Mouse (Mus musculus) c-Kit-negative CD71-positive TER-119-positive erythroid progenitor cells, embryonic 14.5 days (primary cell): ENCODE measurements at regions not wholly inside any gene's neighbourhood (a gene's known extent, or its start where the extent isn't known, plus 50 kb on each side); places are given as distances from the start of the nearest gene placed in this dataset.
"Not testable (repeated sequence)": the region's sequence is repeated elsewhere in the genome, so short reads cannot be mapped to it uniquely, and the experiment has no call there.

Experiments
- DNase-seq: peaks from one replicate; pipeline ENCODE4 v3.0.0-alpha.2; 2013; ENCODE audit warnings: low read depth, low spot score

DNA sequence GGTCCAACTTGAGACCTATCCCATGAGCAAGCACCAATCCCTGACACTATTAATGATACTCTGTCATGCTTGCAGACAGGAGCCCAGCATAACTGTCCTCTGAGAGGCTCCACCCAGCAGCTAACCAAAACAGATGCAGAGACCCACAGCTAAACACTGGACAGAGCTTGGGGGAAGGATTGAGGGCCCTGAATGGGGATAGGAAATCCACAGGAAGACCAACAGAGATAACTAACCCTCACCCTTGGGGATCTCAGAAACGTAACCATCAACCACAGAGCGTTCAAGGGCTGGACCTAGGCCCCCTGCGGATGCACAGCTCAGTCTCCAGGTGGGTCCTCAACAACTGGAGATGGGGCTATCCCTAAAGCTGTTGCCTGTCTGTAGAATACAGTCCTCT, 93.7 kb downstream of the Cd24a start:
- DNase-seq, result no peak

DNA sequence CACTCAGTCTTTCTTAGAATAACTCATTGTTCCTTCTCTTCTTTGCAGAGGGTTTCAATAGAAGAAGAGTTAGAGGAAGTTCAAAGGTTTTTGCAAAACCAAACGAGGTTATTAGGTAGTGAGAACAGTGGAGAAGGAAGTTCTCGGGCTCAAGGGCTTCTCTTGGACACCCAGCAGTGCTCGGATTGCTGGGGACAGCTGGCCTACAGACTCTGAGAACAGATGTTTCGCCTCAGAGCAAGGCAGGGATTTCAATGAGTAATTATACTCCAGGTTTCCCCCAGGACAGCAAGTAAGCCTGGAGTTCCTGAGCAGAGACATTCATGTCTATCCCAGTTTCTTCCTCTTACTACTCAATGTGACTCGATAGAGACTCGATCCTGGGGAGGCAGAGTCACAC, 94.4 kb downstream of the Cd24a start:
- no peak for DNase-seq

DNA sequence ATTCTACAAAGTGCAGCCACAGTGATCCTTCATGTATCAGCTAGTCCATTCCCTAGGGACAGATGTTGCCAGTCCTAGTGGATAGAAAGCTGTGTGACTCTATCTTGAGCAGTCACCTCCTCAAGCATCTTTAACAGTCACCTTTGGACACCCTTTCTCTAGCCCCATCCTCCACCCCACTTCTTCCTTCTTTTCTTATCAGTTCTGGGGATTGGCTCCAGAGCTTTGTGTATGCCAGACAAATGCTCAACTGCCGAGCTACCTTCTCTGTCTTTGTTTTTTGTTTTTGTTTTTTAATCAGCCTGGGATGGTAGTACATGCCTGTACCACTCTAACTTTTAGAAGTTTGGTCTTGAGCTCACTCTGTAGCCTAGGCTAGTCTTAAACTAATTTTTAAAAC, 96.7 kb downstream of the Cd24a start:
- DNase-seq, result no peak

DNA sequence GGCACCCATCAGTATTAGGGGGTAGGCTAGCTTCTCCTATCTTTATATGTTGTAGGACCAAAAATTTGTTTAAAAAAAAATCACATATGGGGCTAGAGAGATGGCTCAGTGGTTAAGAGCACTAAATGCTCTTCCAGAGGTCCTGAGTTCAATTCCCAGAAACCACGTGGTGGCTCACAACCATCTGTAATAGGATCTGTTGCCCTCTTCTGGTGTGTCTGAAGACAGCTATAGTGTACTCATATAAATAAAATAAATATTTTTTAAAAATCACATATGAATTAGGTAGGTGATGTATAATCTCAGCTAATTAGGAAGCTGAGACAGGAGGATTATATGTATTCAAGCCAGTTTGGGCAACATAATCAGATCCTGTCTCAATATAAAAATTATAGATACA, 97.4 kb downstream of the Cd24a start:
- DNase-seq, result not testable (repeated sequence)

DNA sequence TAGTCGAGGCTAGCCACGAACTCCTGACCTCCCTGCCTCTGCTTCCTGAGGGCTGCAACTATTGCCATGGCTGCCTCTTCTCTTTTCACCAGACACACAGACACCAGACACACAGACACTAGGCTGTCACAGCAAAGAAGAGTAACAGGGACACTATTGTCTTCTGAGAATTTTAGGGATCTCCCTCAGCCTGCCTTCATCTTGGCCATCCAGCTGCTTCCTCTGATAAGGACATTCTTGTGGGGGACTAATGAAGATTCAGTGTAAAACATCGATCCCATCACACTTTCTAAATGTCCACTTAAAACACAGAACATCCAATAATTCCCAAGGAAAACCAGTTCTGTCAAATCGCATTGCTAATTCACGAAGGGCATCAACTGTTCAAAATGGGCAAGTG, 98.2 kb downstream of the Cd24a start:
- no peak for DNase-seq

DNA sequence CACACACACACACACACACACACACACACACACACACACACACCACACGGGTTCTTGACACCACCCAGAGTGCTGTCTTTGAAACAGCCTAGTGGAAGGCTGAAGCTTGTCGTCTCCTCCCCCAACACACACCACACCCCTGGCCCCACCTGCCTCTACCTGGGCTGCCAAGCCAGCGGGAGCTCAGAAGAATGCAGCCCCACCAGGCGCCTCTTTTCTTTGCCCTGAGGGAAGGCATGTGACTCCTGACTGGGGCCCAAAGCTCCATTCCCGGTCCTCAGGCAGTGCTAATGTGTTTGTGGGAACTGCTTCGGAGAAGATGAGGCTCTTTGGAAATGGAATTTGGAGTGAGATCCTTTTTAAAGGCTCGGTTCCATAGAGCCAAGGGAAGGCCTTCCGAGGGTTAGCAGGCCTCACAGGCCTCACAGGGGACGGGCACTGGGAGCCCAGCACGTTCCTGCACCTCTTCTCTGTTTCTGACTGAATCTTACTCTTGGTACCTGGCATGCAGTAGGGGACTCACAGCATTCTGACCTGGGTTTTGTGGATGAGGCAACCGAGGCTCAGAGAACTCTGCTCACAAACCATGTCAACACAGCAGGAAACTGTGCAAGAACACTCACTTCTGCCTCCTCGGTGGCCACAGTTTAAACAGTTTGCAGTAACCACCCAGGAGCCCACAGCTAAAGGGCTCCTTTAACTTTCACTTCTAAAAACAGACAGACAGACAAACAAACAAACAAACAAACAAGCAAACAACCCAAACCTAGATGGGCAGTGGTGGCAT, 106.4 kb downstream of the Cd24a start:
- DNase-seq, result no peak

DNA sequence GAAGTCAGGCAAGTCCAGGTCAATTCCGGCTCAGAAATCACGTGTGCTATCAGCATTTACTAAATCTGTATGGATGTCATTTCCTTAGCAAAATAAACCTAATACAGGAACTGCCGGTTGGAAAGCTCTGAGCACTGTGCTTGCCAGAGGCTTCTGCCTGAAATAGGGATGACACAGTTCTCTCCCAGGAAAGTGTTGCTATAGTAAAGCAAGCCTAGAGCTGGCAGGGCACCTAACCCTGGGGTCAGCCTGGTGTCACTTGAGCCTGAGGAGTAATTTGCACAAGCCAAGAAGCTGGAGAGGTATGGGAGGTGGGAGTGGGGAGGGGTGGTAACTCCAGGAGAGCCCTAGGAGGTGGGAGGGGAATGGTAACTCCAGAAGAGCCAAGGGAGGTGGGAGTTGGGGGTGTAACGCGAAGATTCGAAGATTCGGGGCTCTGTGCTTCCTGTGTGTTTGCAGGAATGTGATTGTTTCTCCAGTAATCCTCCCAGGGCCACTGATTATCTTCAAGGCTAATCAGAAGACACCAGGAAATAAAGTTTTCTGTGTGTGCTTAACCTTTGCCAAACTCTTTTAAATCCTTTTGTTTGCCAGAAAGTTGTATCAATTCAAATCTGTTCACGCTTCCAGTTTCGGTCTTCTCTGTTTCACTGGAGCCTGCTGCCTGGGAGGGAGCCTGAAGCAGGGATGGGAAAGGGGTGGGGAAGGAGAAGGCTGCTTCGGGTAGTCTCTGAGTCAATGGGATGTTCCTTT, 111.3 kb downstream of the Cd24a start:
- no peak for DNase-seq

DNA sequence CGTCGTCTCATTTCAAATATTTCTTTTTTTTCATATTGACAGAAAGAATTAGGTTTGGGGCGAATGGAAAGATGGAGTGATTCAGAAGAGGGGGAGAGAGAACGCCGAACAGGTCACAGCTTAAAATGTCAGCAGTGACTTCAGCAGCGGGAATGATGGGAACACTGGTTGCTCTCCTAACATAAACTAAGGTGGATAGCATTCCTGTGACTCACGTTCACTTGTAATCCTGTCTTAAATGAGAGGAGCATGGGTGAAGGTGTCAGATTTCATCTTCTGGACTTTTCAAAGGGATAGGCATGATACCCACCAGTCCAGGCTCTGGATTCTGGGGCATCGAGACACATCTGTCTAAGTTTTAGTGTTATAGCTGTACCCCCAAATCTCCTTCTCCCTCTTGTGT, 111.8 kb downstream of the Cd24a start:
- no peak for DNase-seq

DNA sequence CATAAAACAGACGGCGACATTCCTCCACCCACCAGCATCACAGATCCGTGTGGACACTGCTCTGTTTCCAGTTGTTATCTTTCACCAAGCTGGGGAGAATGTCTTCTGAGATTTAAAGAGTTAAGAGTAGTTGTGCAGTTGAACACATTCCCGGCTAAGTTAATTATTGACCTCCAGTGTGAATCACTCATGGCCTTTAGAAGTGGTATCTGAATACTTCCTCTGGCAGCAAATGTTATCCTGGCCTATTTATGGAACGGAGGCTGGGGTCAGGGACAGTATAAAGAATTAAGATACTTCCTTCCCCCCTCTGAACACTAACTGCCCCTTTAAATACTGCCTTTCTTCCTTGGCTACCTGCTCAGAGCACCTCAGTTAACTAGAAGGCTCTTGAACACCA, 115.9 kb downstream of the Cd24a start:
- no peak for DNase-seq

DNA sequence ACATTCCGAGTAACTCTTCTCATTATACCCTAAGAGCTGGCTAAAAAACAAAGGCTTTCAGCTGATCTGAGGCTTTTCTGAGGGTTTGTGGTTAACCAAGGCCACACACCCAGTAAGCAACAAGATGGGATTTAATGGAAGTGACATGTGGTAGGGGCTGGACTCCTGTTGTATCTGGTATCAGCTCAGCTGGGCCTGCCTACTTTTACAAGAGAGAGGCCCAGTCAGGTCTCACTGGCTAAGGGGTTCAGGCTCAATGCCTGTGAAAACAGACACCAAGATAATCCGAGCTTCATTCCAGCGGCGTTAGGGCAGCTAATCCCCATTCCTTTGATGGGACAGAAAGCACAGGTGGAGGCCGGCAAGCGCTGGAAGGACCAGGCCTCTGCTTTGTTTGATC, 116.4 kb downstream of the Cd24a start:
- DNase-seq, result no peak

DNA sequence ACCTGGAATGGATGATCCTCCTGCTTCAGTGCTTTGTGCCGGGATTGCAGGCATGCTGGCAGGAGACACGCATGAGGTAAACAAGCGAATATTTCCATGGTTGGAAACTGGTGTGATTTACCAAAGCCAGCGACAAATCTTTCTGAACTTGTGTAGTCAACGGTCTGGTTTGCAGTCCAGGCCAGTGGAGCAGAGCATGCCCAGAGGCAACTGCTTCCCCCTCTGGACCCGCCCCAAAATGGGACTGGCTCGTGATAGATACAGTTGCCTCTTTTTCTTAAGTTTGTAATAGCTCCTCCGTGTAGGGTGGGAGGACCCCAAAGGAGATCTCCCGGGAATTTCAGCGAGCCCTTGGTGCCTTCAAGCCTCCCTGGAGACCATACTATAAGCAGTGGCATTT, 117.4 kb downstream of the Cd24a start:
- DNase-seq, result no peak

DNA sequence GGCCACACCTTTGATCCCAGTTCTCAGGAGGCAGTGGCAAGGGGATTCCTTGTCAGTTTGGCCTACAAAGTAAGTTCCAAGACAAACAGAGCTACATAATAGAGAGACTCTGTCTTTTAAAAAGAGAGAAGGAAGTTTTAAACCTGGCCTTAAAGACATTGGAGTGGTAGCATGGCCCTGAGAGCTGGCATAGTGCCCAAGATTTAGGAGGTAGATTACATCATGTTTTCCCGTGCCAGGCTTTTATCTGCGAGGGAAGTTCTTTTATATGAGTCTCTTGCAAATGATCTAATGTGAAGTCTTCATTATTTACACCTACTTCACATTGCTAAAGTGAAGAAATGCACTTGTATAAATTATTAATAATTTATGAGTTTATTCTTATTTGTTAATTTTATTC, 119.8 kb downstream of the Cd24a start:
- no peak for DNase-seq

DNA sequence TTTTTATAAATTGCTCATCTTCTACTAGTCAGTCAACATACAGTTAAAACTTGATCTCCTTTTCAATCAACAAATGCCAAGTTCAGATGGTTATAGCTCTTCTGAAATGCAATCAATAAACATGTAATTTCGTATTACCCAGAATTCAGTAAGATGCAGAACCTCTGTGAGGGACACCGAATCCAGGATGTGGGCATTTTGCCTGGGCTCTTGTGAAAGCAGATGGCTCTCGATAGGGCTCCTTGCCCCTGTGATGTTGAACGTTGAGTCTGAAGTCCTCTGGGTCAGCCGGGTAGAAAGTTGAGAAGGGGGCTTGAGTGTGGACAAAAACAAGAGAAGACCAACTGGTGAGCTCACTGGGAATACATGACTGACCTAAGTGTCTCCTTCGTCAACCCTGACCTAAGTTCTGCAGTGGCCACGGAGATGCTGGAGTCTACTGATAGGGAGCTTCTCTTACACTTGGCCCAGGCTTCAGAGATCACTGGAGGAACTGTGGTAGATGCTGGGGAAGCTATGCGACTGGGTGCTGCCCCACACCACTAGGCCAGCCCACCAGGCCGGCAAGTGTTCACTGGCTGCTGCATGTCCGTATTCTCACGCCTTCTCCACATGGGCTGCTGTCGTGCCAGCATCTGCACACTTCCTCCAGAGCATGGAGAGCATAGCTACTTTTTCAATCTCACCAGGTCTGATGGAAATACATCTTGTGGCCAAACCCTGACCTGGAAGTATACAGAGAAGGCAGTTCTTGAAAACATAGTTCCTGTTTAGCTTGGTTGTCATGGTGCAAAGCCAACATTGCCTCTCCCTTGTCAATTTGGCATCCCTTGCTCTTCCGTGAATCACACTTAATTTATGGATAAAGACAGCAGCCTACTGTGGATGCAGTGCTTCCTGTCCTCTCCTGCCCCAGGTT, 122.5 kb downstream of the Cd24a start:
- DNase-seq, result no peak

DNA sequence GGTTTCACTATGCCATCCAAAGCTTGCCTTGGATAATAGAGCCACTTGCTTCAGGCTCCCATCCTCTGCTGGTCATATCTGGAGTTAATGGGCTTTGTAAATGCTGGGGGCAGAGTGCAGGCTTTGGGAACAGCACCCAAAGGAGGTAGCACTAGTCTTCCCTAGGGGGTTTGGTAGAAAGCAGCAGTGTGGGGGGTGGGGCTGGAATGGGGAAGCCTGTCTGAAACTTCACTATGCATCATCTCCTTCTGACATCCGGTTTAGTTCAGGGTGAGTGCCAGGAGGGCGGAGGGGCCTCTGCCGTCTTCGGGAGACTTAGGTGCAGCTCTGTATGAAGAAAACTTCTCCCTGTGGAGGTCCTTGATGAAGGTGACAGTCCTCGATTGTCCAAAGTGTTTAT, 124.8 kb downstream of the Cd24a start:
- no peak for DNase-seq

DNA sequence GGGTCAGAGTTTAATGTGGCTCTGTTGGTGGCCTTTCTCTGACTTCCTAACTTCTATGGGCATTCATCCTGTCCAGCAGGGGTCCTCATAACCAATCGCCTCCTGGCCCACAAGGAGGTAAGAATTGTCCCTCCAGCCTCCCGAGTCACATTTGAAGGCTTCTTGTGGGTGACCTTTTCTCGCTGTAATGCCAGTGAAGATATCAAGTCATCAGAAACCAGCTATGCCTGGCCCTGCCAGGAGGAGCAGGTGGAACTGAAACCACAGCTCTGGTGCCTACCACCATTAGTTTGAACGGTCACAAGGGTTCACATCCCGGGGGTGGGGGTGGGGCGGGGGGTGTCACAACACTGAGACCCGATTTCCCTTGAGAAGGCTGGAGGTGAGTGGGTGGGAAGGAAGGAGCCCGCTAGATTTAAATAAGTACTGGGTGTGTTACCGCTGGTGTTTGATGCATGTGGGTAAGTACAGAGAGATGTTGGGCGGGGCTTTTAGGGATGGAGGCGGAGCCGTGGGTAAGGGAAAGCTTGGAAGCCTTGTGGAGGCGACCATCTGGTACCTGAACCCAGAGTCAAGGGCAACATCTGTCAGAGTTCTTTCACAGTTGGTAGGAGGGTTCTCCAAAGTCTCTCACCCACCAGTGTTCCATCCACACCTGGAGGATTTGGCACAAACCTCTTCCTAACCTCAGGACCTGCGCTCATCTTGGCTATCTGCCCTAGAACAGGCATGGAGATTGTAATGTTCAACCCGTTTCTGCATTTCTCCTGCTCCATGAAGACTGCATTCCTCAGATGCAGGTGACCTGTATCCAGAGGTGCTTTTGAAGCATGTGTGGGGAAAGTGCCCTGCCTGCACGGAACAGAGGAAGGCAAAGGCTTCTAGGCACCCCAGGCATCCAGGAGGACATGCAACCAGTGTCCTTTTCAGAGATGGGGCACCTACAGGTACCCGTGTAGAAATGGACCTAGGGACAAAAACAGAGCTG, 128.2 kb downstream of the Cd24a start:
- peak; percentile 33 for DNase-seq

DNA sequence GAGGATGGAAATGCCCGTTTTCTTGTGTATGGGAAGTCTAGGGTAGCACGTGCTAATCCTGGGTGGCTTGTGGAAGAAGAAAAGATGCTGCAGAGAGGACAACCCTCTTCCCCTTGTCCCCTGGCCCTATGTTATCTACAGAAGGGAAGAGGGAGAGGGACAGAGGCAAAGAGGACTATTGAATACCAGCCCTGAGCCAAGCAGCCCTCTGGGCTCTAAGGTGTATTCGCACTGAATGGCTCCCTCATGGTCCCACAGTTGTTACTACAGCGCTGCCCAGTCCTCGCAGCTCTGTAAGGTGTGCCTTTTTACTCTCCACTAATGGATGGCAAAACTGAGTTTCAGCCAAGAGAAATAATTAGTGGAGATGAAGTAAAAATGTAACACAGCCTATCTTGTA, 128.9 kb downstream of the Cd24a start:
- DNase-seq, result no peak

DNA sequence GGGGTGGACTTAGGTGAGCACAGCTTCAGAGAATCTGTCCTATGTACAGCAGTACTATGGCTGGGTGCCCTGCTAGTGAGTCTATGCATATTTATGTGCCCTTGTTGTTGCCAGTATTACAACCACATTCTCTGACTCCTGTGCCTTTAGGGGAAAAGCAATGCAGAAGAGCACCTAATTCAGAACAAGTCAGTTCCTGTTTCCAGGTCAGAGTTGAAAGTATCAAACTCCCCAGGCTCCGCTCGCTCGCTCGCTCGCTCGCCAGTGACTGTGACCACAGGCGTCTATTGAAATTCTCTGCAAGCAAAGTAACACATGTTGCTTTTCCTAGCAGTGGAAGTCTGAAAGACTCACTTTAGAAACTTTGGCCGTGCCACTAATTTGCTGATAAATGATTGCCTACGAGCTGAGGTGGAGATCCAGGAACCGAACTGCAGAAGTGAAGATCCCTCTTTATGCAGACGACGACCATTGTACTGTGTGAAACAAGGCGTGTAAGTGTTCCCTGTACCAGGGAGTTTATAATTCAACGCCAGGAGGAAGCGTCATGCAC, 129.8 kb downstream of the Cd24a start:
- no peak for DNase-seq

DNA sequence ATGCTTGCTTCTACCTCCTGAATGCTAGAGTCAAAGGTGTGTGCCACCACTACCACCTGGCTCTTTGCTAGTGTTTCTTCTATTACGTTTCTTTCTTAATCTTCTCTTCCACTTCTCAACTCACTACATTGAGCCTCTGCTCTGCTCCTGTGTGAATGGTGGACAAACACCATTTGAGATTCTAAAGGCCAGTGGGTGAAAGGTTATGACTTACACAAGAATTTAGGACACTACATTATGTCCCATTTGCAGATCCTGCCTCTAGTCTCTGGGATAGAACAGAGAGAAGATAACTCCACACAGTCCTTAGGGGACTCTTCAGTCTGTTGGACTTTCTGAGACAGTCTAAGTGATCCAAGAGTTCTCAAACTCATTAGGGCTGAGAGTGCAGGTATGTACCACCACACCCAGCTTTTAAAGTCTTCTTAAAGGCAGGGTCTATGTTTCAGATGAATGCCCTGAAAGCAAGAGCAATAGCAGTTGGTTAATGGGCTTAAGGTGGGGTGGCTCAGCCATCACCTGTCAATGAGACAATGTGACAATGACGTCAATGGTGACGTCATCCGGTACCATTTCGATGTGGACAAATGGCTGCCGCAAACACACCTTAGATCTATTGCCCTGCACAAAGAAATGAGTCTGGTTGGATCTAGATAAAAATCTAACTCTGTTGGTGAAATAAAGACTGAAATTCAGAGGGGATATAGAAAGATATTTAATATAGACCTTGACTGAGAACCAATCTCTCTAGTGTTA, 131.4 kb downstream of the Cd24a start:
- DNase-seq, result no peak

DNA sequence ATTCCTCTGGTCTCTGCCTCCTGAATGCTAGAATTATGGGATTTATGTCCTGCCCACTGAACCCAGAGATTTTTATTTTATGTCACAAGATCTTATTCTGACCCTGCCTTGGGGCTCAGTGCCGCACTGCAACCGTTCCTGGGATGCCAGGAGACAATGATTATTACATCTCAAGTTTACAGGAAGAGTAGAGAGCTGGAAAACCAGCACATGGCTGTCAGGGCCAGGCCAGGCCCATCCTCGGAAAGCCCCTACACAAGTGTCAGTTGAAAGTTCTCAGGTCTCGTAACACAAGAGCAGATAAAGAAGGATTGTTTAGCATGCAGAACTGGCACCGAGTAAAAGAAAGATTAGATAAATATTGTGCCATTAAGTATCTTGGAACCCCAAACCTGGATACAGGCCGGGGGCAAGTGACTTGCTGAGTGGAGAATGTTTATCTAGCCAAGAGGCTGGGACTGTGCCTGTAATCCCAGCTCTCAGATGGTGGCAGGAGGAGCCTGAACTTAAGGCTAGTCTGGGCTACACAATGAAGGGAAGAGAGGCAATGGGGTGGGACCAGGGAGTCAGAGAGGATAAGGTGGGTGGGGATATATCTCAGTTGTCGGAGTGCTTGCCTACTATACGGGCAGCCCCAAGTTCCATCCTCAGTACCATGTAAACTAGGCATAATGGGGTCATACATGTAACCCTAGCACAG, 132.3 kb downstream of the Cd24a start:
- no peak for DNase-seq
